Mouse (Mus musculus) frontal cortex, adult (tissue): ENCODE measurements around the gene Gramd4.
A peak's percentile ranks its signal among the peaks of the same experiment; 100 is the strongest.

Experiments
- ATAC-seq: cut with Nextera tagmentation; 2 replicates; pipeline ENCODE4 v1.9.2; 2017; ENCODE audit warnings: mild to moderate bottlenecking, moderate library complexity, mixed read lengths; ENCODE audit not compliant: low TSS enrichment

Gene Gramd4

GRCm38 (mm10) chr15:86070368-86070767, 12.9 kb downstream of the Gramd4 start:
- no peak for ATAC-seq

- no peak for ATAC-seq
These were observed 13.7 kb downstream of the Gramd4 start for GRCm38 (mm10) chr15:86071166-86071565.

- no peak for ATAC-seq
These were observed 16.9 kb downstream of the Gramd4 start for GRCm38 (mm10) chr15:86074171-86074937.

GRCm38 (mm10) chr15:86075305-86076047, 18.0 kb downstream of the Gramd4 start:
- ATAC-seq = no peak

- no peak for ATAC-seq
These were observed 18.5 kb downstream of the Gramd4 start for GRCm38 (mm10) chr15:86076048-86076315.

GRCm38 (mm10) chr15:86076378-86076777, 18.9 kb downstream of the Gramd4 start:
- no peak for ATAC-seq

GRCm38 (mm10) chr15:86077934-86078333, 20.4 kb downstream of the Gramd4 start:
- ATAC-seq = no peak

GRCm38 (mm10) chr15:86078481-86079216, 21.2 kb downstream of the Gramd4 start:
- ATAC-seq = no peak

- ATAC-seq = no peak
These were observed 22.0 kb downstream of the Gramd4 start for GRCm38 (mm10) chr15:86079467-86079866.

- ATAC-seq = no peak
These were observed 22.4 kb downstream of the Gramd4 start for GRCm38 (mm10) chr15:86079876-86080275.

- ATAC-seq = no peak
These were observed 22.9 kb downstream of the Gramd4 start for GRCm38 (mm10) chr15:86080408-86080807.

- no peak for ATAC-seq
These were observed 24.2 kb downstream of the Gramd4 start for GRCm38 (mm10) chr15:86081654-86082053.

- peak; percentile 62 for ATAC-seq
These were observed 25.1 kb downstream of the Gramd4 start for GRCm38 (mm10) chr15:86082551-86082961.

GRCm38 (mm10) chr15:86083261-86083741, 25.8 kb downstream of the Gramd4 start:
- no peak for ATAC-seq

GRCm38 (mm10) chr15:86085301-86086225, 28.1 kb downstream of the Gramd4 start:
- no peak for ATAC-seq

- 0 out of 2 replicates have a peak, but pooled peaks have one; percentile 7 for ATAC-seq
These were observed 28.8 kb downstream of the Gramd4 start for GRCm38 (mm10) chr15:86086291-86086706.

GRCm38 (mm10) chr15:86087591-86088149, 30.2 kb downstream of the Gramd4 start:
- peak; percentile 28; the same call in 1 of the 2 replicates for ATAC-seq

- ATAC-seq = no peak
These were observed 30.8 kb downstream of the Gramd4 start for GRCm38 (mm10) chr15:86088266-86088790.

- ATAC-seq = no peak
These were observed 31.7 kb downstream of the Gramd4 start for GRCm38 (mm10) chr15:86089091-86089744.

GRCm38 (mm10) chr15:86089991-86090529, 32.6 kb downstream of the Gramd4 start:
- no peak for ATAC-seq
